Mouse (Mus musculus) thymus, adult 2 months (tissue): ENCODE results near the gene Sertad3.

Source experiments
- CTCF ChIP-seq: fragments of 200-500 bp; IDR thresholded peaks from 2 replicates; pipeline ENCODE4 v1.5.1; 2012; ENCODE audit warnings: mild to moderate bottlenecking, control low read depth, low read length, moderate library complexity, borderline replicate concordance; ENCODE audit not compliant: control insufficient read depth, poor library complexity, insufficient read depth; ENCODE audit errors: extremely low read depth
- POLR2A ChIP-seq: fragments of 200-500 bp; IDR thresholded peaks from 2 replicates; pipeline ENCODE4 v1.6.1; 2012; ENCODE audit warnings: mild to moderate bottlenecking, low read length, control low read depth, moderate library complexity; ENCODE audit not compliant: control insufficient read depth, poor library complexity, insufficient read depth; ENCODE audit errors: extremely low read depth

DNA sequence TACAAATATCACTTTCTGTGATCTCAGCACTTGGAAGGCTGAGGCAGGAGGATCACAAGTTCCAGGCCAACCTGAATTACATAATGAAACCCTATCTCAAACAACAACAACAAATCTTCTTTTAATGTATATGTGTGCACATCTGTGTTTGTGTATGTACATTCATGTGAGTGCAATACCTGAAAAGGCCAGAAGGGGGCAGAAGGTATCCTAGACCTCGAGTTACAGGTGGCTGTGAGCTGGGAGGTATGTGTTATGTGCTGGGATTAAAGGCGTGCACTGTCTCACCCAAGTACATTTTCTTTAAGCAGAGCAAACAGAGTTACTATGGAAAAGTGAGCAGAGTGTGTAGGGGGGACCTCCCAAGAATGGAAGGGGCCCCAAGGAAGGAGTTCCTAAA lies 44.4 kb upstream of the Sertad3 start:
- TF ChIP-seq POLR2A (no peak), CTCF (no peak)
